Mouse (Mus musculus) adrenal gland, postnatal 14 days (tissue): ENCODE measurements around the gene Cmtr1. TPM values are rescaled to one million over a fixed set of nuclear protein-coding genes. Genes with fewer than 3 reads are reported as not detected.
"Not testable (repeated sequence)": the region's sequence is repeated elsewhere in the genome, so short reads cannot be mapped to it uniquely, and the experiment has no call there.

Experiments used
- DNase-seq: peaks from one replicate; pipeline ENCODE4 v3.0.0; 2021; ENCODE audit warnings: mixed read lengths
- long read RNA-seq, 2 experiments: library from polyadenylated mRNA; stranded (forward); transcript quantifications; one replicate each; pipeline ENCODE4 v2.0.0; 2021
- total RNA-seq: library from RNA; stranded (reverse); gene quantifications from 2 replicates; pipeline ENCODE4 v1.2.3, GENCODE M21; 2021

The Cmtr1 gene
- 70.7 and 71.6 TPM in 2 replicates for total RNA-seq
- long read RNA-seq, experiment 1, full-length matches to known transcripts: 33 of 41 reads
- long read RNA-seq, experiment 1, partial matches to known transcripts: 0 of 41 reads
- long read RNA-seq, experiment 1, other reads (novel, unspliced or antisense): 8 of 41 reads
- long read RNA-seq, experiment 2, full-length matches to known transcripts: 16 of 37 reads
- long read RNA-seq, experiment 2, partial matches to known transcripts: 9 of 37 reads
- long read RNA-seq, experiment 2, other reads (novel, unspliced or antisense): 12 of 37 reads

DNA sequence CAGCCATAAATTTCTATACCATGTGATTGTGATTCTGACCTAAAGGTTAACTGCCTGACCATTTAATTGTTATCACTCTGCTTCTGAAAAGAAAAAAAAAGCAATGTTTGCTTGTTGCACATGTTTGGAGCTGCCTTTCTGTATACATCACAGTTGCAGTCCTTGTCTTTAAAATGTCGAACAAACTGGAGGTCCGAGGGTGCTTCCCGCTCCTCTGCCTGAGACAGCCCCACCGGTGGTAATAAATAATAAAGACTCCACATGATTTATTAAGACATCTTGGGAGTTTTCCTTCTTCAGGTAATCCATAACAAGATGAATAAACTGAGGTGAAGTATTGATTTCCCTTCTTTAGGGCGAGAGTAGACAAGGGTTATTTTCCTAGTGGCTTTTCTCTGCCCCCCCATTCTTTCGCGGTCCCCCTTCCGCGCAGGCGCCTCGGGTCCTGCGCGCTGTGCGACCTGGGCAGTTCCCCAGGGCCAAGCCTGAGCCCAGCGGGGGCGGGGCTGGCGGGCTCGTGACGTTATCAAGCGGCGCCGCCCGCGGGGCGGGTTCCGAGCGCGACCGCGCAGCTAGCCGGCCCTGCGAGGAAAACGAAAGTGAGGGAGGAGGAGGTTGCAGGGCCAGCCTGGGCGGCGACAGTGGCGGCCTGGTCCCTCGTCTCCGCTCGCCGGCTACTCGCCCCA is at the start of gene Cmtr1:
Cmtr1 (plus strand) TSS at position 520 of the 686 bp plus-strand sequence.
- peak; percentile 98 for DNase-seq

DNA sequence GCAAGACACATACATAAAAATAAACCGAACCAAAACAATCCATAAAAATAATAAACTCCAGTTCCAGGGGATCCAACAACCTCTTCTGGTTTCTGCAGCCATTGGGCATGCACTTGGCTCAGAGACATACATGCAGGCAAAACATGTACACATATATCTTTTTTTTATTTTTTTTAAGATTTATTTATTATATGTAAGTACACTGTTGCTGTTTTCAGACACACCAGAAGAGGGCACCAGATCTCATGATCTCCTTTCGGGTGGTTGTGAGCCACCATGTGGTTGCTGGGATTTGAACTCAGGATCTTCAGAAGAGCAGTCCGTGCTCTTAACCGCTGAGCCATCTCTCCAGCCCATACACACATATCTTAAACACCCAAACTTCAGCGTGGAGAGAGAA is 46.9 kb upstream of the Cmtr1 start:
- DNase-seq: not testable (repeated sequence)

DNA sequence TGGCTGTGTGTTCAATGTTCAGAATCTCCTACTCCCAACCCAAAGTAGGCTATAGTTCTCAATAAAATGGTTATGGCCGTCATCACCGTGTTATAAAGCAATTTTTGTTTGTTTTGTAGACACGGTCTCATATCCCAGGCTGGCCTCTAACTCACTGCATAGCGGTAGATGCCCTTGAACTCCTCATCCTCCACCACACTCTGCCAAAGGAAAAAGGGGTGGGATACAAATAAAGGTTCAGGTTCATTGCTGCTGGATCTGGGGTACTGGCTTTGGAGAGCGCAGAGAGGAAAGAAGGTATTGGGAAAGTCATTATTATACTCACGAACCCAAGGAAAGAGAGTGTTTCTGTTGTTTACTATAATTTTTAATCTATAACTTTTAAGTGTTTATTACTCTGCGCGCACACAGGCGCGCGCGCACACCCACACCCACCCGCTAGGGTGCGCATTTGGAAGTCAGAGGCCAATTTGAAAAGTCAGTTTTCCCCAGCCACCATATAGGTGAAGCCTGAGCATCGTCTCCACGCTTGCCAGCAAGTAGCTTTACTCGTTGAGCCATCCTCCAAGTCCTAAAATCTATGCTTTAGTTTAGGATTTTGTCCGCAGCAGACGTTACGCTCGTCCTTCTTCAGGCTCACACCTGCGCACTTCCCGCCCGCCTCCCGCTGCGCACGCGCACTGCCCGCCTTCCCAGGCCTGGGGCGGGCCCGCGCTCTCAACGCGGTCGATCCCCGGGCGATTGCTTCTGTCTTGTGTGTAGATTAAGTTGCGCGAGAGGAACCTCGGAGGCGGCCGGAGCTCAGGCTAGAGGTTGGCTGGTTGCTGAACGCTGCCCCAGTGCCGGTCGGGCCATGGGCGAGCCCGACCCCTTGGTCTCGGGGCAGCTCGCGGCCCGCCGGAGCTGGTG is 46.0 kb upstream of the Cmtr1 start, which contains the start of the genes Rnf8 and Gm28043:
Rnf8 (plus strand) TSS at position 676 of the 909 bp plus-strand sequence.
Gm28043 (plus strand) TSS at position 762 of the 909 bp plus-strand sequence.
- peak; percentile 98 for DNase-seq

DNA sequence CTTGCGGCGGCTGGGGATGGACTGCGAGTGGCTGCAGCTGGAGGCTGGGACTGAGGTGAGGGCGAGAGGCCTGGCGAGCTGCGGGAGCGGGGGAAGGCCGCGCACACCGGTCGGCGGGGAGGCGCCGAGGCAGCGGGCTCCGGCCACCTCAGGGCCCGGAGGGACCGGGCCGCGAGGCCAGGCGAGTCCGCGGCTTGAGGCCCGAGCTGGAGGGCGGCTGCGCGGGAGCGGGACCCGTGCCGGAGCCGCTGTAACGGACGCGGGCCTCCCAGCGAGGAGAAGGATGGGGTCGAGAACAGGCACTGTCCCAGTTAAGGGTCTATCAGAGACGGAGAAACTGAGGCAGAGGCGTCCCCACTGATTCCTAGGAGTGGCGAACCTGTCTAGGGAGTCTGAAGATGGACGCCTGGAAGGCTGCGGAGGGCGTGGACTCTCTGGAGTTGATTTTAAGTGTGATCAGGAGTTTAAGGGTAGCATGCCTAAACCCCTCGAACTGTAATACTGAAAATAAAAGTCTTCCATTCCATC is 45.3 kb upstream of the Cmtr1 start:
- no peak for DNase-seq

DNA sequence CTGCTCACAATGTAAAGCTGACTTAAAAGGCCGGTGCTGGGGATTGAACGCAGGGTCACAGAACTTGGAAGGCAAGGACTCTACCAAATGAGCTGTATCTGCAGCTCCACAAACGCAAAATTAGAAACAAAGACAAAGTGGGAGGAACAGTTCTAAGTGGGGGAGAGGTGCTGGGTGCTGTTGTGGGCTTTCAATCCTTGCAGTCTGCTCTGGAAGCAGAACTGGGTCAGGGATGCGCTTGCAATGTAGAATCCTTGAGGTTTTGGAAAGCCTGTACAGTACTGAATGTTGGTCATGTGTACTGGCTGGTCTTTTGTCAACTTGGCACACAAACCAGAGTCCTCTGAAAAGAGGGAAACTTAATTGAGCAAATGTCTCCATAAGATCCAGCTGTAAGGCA is 44.8 kb upstream of the Cmtr1 start:
- DNase-seq: peak; percentile 72

DNA sequence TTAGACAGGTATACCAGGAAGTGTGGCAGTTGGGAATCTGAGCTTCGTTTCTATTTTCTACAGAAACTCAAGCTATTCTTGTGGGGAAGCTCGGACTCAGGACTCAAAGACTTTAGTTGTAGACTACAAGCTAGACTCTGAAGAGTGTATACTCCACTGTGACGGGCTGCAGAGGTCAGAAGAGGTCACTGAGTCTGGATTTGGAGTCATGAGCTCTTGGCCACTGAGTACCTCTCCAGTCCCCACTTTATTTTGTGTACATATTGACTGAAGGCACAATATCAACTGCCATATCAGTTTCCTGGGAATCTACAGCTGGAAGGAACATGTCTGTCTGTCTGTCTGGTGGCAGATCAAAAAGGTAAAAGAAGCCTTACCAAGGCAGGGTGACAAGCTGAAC is 41.2 kb upstream of the Cmtr1 start:
- no peak for DNase-seq

DNA sequence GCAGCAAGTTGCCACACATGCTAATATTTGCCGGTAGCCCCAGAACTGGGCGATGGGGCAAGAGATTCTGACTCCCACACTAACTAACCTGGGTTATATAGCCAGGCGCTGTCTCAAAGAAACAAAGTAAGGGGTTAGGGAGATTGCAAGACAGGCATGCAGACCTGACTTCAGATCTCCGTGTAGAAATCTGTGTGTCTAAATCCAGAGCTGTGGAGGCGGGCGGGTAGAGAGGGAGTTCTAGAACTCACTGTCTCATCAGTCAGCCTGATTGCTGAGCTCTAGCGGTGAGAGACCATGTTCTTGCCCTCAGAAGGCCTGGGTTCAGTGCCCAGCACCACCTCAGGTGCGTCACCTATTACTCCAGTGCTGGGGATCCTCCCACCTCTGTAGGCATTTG is 36.9 kb upstream of the Cmtr1 start:
- DNase-seq: no peak

DNA sequence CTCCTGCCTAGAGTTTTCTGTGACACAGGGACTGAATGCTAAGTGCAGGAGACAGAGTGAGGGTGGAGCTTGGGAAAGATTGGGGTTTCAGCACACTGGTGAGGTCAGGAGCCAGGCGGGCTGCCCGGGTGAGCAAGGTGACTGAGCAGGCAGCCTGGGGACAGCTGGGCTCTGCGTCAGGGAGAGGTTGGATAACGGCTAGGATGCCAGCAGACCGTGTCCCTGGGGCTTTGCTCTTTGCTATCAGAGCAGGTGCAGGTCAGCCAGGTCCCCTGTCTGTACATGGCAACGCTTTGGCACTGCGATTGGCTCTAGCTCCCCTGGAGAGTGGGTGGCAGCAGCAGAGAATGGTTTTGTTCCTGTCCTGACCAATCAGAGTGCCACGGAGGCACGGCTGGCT is 33.1 kb upstream of the Cmtr1 start:
- peak; percentile 47 for DNase-seq

DNA sequence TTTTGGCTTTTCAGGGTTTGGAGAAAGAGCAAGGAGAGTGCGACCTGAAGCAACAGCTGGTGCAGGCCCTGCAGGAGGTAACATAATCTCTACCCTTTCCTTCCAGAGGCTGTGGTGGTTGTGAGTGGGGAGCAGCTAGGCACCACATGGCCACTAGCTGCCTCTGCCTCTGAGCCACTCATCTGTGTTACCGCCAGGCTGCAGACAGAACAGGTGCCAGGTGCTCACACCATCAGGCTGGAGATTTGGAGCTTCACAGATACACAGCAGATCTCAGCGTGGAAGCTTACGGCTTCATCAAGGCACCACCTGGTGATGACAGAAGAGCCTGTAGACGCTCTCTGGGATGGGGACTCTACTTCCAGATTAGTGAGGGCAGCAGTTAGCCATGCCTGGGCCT is 31.4 kb upstream of the Cmtr1 start:
- DNase-seq: no peak

DNA sequence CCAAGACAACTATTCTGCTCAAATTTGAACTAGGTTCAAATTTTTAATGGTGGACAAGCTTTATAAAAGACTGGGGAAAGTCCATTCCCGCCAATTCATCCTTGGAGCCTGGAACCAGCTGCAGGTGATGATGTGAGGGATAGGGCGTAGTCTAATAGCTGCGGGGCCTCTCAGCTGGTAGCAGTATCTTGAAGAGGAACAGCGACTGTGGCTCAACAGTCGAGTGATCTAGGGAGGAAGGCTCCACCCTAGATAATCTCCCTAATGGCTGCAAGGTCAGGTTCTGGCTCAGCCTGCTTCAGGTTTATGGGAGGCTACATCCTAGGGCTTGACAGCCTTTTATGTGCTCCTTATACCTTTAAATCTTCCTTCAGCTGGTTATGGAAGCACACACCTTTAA is 30.8 kb upstream of the Cmtr1 start:
- no peak for DNase-seq

DNA sequence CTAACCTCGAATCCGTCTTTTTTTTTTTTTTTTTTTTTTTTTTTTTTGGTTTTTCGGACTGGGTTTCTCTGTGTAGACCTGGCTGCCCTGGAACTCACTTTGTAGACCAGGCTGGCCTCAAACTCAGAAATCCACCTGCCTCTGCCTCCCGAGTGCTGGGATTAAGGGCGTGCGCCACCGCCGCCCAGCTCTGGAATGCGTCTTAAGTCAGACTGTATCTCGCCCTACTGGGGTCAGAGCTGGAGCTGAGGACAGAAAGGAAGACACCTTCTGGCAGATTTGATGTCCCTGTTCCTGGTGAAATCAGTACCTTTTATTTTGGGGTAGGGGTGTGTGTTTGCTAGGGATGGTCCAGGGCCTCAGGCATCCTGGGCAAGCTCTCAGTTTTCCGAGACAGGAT is 28.1 kb upstream of the Cmtr1 start:
- DNase-seq: no peak

DNA sequence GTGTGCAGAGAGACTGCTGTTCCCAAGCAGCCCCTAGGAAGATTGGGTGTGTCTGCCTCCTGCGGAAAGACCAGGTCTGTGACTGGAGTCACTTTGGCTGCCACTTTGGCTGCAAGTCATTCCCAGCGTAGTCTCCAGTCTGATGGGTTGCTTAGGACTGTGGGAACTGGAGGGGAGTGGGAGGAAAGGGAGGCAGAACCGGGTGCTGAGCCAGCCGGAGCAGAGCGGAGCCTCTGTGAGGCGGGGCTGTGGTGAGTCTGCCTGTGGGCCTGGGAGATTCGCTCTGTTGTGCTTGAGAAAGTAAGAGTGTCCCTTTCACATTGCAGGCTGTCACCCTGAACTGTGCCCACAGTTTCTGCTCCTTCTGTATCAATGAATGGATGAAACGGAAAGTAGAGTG is 24.9 kb upstream of the Cmtr1 start:
- DNase-seq: no peak

DNA sequence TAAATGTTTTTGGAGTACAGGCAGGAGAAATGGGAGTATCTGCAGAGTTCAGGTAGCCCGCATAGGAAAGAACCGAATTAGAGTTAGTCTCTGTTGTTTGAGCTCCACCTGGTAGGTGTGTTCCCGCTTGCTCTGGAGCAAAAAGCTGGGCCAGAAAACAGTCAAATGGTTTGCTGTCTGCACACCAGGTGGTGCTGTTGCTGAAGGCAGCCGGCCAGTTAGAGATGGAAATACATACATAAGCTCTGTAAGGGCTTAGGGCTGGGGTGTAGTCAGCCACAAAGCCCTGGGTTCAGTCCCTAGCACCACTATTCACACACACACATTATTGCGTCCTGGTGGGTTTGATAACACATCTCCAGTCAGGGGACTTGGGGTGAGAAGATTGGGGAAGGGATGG is 24.3 kb upstream of the Cmtr1 start:
- peak; percentile 67 for DNase-seq

DNA sequence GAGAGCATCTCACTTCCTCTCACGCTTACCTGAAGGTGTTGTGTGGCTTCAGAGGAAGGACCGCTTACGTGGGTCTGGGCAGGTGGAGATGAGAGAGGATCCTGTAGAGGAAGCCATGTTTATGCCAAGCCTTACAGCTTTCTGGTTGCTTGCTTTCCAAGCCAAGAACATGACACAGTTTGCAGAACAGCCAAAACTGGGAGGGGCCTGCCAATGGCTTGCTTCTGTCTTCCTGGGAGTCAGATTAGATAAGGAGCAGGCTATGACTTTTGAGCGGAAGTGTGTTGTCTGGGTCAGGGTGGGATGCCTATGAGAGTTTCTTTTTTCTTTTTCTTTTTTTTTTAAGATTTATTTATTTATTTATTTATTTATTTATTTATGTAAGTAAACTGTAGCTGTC is 23.0 kb upstream of the Cmtr1 start:
- peak; percentile 49 for DNase-seq

DNA sequence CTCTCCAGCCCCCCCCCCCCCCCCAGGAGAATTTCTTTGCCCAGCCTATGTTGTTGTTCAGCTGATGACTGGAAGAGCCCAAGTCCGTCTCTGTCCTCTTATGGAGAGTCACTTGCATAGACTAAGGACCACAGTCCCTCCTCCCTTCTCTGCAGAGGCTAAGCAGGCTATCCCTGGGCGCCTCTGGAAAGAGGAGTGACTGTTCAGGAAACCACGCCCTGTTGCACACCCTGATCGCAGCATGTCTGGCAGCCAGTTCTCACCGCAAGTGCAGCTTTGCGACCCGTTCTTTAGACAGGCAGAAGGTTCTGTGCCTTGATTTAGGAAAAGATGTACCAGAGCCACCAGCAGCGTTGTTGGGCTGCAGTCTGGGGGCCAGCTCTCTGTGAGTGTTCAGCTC is 22.5 kb upstream of the Cmtr1 start:
- DNase-seq: no peak

DNA sequence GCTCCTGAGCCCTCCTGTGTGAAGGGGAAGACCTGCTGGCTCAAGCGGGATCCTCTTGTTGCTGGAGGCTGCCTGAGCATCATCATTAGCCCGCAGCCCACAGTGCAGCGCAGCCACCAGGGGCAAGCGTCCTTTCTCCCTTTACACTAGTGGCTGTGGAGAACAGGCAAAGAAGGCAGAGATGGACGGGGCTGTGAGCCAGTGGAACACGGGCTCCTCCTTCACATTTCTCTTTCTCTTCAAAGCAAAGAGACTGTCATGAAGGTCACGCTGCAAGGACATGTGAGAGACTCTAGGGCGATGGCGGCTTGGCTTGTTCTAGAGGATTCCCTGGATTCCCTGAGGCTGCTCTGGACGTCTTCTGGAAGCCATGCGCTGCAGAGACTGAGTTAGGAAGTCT is 19.4 kb upstream of the Cmtr1 start:
- peak; percentile 83 for DNase-seq

DNA sequence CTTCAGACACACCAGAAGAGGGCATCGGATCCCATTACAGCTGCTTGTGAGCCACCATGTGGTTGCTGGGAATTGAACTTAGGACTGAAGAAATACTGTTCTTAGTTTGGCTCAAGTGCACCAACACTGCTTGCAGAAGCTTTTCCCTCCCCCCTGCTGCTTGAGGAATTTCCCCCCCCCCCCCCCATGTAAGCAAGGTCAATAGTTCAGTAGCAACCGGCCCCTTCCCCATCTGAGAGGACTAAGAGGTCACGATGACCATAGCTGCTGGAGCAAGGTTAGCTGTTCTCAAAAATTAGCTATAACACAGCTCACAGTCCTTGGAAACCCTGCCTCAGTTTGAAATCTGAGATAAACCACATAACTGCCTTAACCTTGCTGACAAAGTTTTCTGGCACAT is 18.2 kb upstream of the Cmtr1 start:
- no peak for DNase-seq

DNA sequence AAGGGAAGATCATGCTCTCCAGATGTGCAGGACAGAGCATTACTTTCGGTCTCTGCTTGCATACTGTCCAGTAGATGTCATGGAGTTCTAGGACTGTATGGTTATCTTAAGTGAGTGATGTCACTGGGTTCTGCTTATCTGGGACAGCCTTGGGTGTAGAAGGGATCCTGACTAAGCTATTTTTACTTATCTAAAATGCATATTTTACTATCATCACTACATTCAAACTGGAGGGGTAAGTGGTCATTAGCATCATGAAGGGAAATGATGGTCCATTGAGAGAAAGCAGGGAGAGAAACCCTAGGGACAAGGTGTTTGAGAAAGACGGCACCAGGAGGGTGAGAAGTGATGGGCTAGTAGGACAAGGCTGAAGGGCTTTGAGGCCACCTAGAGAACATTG is 2.1 kb upstream of the Cmtr1 start:
- DNase-seq: no peak

DNA sequence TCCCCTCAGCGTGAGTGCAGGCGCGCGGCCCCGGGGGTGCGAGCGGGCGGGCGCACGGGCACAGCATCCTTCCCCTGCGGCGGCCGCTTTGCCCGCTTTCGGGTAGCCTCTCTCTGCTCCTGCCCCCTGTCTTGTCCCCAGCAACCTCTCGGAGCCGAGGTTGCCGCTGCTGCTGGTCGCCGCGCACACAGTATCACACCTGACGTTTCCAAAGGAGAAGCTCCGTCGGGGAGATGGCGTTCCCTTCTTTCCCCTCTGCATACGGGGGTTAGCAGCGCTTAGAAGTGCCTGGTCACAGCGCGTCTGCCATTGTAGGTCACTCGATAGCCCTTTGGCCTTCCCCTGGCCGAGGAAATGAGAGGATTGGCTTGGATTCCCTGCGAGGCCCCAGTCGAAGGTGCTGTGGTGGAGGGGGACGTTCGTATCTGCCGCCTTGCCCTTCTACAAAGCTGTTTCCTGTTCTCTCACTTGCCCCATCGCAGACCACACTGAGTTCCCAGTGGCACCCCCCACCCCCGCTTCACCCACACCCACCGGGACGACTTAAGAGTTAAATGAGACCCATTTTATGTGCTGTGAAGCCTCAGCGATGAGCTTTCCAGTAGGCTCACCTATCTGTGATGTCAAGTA is 482 bp downstream of the Cmtr1 start:
- DNase-seq: peak; percentile 59

DNA sequence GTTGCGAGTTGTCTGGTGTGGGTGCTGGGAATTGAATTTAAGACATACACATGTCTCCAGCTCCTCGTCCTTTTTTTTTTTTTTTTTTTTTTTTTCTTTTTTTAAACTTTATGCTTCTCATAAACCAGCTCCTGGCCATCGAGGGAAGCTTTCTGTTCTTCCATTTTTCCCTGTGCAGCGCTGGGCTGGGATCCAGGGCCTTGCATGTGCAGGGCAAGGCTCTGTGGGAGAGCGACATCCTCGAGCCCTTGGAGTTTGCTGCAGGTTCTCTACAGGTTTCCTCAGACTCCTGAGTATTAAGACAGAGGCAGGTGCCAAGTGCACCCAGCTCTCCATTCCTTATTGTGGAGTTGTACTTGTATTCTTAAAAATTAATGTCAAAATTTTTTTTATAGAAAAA is 1.8 kb downstream of the Cmtr1 start:
- DNase-seq: no peak

DNA sequence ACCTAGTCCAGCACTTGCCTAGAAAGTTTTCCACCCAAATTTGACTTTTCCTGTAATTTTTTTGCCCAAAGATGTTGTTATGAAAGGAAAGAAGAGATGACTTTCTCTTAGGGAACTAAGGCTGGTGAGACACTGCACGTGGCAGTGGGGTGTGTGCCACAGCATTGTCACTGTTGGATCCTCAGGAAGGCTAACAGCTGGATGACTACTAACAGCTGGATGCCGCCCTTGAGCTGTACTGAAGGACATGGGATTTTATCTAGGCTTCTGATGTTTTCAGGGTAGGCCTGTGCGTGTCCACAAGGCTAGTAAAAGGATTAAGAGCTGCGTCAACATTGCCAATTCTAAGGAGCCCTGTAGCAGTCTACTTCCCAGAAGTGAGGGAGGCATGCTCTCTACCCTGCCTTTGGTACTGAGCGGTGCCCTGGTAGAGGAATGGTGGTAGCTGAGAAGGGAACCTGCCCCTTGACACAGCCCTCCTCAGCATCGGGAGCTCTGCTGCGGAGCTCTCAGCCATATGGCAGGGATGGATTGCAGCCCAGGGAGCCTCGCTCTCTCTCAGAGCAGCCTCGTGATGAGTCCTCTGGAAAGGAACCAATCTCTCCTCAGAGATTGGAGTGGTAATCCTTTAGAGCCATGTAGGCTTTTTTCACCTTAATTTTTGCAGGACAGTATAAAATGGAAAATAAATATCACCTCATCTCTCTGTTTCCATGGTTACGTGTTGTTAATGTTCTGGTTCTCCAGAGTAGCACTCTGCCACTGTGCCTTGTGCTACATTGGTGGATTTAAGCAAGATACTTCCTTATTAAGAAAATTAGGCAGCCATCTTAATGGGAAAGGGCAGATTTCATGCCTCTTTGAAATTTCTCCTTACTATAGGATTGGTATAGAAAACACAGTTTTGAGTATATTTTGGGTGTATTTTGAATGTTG is 7.9 kb downstream of the Cmtr1 start:
- peak; percentile 61 for DNase-seq
